Mouse (Mus musculus) right cerebral cortex, postnatal 10 days (tissue): ENCODE data around the gene Dnah8.

ENCODE experiments used
- DNase-seq, 2 experiments: peaks; one replicate each; pipeline ENCODE4 v3.0.0; 2021; ENCODE audit warnings: low spot score in 2 of 2

Gene Dnah8

DNA sequence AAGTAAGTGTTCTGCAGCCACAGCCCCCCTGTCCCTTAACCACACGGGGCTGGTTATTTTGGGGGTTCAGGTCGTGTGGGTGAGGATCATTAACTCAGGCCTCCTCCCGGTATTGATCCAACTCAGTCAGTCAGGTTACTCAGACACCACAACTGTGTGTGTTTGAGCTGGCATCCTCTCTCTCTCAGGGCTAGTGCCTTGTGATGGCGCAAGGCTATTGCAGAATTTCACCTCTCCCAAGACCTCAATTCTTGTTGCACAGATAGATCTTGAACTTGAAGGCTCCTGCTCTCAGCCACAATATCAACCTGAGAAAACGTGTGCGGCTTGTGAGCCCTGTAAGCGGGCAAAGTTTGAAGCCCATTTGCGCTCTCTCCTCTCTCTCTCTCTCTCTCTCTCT is 38.0 kb downstream of the Dnah8 start:
- no peak for DNase-seq

DNA sequence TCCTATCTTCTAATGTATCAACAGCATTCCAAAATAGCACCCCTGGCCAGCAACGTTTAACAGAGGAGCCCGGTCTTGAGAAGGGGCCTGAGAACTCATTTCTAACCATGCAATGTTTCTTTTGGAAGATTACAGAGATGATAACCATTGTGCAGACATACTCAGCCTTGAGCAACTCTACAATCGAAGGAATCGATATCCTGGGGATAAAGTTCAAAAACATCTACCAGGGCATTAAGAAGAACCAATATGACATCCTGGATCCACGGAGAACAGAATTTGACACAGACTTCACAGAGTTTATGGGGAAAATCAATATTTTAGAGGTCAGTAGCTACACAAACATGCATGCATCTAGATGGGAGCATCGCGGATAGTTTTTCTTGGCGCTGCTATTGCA is 39.0 kb downstream of the Dnah8 start:
- no peak for DNase-seq

DNA sequence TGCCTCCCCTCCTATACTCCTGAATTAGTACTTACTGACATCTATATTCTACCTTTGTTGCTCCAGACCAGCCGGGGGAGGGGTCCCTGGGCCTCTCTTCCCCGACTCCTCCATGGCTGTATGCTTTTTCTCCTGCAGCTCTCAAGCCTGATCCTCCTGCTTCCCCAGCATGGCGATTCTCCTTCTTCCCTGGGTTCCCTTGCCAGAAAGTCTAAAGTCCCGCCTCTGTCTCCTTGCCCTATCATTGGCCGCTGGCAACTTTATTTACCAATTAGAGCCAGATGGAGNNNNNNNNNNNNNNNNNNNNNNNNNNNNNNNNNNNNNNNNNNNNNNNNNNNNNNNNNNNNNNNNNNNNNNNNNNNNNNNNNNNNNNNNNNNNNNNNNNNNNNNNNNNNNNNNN is 40.7 kb downstream of the Dnah8 start:
- DNase-seq = no peak

DNA sequence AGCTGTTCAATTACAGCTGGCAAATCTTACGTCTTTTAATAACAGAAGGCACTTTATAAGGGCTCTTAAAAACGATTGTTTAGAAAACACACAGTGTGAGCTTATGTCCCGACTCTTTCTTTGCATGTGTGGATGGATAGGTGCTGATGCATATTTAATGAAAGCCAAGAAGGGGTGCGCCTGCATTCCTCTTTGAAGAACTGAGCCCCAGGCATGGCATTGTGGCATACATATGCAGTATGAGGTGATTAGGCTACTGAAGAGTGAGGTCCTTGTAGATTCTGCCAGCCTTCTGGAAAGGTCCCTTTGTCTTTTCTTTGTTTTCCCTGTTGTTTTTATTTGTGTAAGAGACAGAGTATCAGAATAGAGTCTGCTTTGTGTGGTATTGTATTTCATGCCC is 48.4 kb downstream of the Dnah8 start:
- DNase-seq = no peak

DNA sequence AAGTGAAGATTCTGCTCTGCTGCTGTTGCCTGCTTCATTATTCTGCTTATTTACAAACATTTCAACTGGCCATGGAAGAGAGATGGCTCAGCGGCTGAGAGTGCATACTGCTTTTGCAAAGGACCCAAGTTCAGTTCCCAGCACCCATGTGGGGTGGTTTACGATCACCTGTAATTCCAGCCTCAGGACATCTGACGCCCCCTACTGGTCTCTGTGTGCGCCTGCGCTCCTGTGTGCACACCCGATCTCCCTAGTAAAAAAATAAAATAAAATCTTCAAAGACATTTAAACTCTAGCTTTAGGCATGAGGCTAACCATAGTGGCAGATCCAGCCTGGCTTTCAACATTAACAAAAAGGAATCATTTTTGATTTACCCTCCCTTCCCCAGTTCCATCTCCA is 48.9 kb downstream of the Dnah8 start:
- DNase-seq = no peak

DNA sequence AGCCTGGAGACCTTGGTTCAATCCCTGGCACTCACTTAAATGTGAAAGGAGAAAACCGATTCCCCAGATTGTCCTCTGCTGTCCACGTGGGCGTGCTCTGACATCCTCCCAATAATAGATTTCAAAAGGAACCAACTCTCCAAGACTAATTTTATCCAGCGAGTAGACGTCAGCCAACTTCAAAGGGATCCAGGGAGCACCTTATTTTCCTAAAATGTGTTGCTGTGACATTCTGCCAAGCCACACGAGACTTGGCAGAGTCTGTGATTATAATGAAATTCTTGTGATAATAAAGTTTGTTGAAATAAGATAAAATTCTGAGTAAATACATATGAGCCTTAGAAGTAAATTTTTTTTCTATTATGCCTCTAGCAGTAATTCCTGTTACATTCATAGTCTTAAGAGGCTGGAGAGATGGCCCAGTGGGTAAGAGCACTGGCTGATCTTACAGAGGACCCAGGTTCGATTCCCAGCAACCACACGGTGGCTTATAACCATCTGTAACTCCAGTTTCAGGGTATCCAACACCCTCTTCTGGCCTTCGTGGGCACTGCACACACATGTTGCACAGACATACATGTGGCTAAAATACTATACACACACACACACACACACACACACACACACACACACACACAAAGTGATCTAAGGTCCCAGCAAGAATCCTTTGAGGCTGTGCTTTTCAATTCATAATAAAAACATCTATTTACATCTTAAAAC is 51.0 kb downstream of the Dnah8 start:
- peak; percentile 57 to 59 for DNase-seq

DNA sequence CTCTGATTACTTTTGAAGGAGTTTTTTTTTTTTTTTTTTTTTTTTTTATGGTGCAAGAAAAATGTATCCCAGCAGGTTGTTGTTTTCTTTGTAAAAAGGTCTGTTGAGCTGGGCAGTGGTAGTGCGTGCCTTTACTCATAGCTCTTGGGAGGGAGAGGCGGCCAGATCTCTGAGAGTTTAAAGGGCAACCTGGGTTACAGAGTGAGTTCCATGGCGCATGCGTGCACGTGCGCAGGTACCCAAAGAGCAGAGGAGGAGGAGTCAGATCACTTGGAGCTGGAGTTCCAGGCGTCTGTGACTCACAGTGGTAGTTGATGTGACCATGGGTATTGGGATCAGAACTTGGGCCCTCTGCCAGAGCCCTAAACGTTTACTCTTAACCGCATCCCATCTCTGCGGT is 54.4 kb downstream of the Dnah8 start:
- DNase-seq = no peak

DNA sequence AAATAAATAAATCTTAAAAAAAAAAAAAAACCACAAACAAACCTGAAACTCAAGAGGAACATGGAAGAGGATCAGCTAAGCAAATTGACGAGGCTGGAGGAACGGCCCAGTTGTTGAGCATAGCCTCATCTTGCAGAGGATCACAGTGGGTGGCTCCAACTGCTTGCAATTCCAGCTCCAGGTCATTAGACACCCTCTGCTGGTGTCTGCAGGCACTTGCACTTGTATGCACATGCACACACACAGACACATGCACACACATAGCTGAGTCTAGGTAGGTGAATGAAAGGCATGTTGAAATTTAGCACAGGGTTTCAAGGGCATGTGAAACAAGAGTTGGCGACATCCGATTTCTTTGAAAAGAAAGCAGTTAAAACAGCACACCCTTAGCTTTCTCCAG is 55.5 kb downstream of the Dnah8 start:
- DNase-seq = no peak

DNA sequence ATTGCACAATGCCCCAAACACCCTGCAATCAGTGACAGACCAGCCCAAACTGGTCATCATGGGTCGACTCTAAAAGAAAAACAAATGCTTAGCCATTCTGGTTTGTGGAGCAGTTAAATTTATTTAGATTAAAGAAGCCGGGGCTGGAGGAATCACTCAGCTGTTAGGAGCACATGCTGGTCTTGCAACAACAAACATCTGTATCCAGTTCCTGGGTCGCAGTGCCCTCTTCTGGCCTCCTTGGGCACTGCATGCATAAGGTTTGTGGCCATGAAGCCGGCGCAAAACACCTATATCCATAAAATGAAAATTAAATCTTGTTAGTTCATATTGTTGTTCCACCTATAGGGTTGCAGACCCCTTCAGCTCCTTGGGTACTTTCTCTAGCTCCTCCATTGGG is 57.5 kb downstream of the Dnah8 start:
- peak in 1 of 2 experiments; percentile 41 for DNase-seq

DNA sequence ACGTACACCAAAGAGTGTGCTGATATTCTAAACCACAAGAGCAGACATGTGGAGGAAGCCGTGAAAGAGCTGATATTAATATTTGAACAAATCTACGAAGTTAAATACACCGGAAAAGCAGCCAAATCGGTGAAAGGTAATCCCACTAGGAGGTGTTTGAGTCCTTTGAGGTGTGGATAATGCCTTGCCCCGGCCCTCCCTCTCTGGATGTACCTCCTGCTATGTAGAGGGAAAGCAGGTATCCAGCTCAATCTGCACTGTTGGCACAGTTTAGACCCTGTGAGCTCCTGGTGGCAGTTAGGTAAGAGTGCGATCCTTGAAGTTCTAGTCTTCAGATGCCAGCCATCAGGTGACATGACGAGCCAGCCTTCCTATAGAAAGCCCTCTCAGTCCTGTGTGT is 66.0 kb downstream of the Dnah8 start:
- DNase-seq = no peak

DNA sequence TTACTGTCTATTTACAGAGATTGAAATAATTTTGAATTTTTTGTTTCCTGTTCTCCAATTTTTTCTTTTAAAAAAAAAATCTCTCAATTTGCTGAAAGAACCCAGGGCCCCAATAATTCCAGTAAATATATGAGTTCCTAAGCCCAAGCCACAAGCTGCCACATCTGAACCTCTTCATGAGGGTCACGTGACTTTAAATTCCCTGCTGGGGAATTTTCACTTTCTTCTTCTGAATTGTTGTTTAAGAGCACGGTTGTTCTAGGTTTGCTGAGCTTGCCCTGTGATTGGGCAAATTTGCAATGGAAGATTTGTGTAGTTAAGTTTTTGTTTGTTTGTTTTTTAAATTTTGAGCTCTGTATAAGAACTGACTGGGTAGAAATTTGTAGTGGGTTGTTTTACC is 67.3 kb downstream of the Dnah8 start:
- DNase-seq = no peak

DNA sequence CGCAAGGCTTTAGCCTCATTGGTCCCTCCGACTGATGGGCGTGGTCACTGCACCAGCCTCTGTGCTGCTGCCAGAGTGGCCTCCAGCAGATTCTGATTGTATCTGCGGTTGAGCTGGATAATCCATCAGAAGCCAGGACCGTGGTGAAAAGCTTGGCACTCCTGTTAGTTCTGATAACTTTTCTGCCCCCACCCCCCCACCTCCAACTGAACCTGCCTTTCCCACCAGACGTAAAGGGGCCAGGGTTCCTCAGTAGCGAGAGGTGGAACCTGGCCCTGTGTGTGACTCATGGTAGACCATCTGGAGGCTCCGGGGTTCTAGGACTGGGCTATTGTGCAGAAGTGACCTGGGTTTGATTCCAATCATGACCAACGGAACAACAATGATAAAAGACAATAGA is 70.1 kb downstream of the Dnah8 start:
- no peak for DNase-seq

DNA sequence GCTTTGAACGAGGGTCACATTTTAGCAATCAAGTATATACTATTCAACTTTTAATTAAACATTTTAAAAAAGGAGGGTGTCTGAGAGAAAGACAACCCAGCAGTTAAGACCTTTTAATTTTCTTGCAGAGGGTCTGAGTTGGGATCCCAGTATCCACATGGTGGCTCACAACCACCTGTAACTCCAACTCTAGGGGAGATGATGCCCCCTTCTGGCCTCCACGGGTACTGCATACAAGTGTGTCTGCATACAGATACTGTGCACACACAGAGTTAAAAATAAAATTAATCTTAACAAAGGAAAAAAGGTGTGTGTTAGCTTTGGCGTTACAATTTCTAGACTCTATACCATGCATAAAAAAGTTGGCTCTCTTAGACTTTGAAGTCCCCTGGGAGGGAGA is 90.6 kb downstream of the Dnah8 start:
- DNase-seq = no peak

DNA sequence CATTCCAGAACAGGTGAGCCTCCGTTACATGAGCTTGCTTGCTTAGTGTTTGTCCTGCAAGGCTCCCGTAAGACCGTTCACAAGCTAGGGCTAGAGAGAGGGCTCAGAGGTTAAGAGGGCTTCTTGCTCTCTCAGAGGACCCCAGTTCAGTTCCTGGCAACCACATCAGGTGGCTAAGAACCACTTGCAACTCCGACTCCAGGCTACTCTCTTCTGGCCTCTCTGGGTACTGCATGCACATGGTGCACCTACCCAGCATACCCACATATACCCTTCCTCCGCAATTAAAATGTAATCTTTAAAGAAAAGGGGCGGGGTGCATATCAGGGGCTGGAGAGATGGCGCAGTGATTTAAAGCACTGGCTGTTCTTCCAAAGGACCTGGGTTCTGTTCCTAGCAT is 94.0 kb downstream of the Dnah8 start:
- DNase-seq = no peak

DNA sequence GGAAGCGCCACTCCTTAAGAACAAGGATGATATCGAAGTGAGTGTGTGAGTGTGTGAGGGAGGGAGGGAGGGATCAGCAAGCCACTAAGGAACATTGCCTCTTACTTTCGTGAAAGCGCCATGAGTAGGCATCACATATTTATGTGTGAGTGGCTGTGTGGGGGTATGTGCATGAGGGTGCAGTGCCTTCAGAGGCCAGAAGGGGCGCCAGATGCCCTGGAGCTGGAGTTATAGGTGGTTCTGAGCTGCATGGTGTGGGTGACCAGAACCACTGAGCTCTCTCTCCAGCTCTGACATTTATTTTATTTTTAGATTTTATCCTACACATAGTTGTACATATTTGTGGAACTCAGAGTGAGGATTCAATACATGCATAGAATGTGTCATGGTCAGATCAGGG is 94.9 kb downstream of the Dnah8 start:
- no peak for DNase-seq

DNA sequence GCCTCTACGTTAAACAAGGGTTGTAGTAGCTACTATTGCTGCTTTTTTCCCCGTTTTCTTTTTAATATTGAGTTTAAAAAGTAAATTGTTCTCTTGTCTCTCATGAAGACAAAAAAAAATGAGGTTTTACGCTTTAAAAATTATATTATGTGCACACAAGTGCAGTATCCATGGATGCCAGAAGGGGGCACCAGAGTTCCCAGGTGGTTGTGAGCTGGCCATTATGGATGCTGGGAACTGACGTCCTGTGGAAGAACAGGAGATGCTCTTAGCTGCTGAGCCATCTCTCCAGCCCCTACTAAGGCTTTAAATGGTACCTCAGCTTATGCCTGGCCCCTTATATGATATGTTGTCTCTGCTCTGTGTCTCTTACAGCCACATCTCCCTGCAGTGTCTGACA is 103.6 kb downstream of the Dnah8 start:
- DNase-seq = no peak

DNA sequence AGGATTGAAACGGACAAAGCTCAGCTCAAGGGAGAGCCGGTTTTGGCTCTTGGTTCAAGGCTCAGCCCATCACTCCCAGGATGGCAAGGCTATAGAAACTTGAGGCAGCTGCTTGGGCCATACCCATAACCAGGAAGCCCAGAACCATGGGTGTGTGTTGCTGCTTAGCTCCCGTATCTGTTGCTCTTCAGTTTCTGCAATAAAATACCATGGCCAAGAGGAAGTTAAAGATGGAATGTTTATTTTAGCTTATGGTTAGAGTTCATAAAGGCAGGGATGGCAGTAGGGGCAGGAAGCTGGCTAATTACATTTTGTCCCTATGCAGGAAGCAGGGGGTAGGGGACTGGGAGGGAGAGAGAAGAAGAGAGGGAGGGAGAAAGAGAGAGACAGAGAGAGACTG is 108.6 kb downstream of the Dnah8 start:
- DNase-seq = no peak

DNA sequence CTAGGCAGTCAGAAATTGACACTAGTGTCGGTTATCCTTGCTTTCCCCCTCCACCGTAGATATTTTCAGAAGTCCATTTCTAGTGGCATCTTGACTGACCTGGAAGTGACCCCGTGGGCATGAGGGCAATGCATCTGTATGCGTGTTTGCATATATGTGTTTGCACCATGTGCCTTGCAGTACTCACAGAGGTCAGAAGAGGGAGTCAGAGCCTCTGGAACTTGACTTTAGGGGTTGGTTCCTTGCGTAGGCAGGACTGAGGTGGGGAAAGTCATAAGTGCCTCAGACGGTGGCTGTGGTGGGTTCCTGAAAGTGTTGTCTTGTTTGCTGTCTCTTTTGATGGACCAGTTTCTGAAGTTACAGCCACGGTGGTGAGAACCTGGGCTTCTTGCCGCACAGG is 110.6 kb downstream of the Dnah8 start:
- no peak for DNase-seq

DNA sequence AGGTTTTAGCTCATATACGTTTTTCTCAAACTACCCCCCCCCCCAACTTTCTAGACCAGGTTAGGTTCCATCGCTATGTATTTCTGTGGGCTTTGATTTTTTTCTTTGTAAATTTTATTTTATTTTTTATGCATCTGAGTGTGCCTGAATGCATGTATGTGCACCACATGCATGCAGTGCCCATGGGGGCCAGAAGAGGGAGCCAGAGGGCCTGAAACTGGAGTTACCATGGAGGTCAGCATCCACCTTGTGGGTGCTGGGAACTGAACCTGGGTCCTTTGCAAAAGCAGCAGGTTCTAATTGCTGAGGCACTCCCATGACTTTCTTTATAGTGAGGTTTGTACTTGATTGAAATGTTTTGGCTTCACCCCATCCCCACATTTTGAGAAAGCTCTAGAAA is 111.3 kb downstream of the Dnah8 start:
- DNase-seq = no peak

DNA sequence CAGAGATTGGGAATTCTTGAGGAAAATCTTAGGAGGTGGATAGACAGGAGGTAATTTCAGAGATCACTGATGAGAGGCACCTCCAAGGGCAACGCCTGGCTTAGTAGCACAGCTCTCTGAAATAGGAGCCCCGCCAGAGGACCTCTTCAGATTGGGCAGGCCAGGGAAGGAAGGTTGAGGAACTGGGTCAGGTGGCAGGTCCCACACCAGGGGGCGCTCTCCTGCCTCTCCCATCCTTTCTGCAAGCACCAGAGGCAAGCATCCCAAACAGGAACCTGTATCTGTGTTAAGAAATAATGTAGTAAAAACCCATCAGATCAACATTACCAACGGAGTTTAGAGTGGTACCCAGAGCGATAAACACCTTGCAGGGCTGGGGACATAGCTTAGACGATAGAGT is 113.6 kb downstream of the Dnah8 start:
- peak in 1 of 2 experiments; percentile 55 for DNase-seq

DNA sequence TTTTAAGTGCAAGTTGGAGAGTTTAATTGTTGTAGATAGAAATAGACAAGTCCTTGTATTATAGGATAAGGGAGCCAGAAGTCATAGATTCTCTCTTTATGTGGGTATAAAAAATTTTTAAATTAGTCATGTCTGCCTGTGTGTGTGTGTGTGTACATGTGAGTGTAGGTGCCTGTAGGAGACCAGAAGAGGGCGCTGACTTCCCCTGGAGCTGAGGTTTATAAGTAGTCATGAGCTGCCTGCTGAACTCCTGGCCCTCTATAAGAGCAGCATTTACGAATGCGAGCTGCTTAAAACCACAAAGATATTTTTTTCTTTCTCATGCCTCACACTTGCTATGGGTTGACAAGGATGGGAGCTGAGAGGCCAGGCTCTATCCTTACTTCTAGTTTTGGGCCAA is 115.6 kb downstream of the Dnah8 start:
- DNase-seq = no peak

DNA sequence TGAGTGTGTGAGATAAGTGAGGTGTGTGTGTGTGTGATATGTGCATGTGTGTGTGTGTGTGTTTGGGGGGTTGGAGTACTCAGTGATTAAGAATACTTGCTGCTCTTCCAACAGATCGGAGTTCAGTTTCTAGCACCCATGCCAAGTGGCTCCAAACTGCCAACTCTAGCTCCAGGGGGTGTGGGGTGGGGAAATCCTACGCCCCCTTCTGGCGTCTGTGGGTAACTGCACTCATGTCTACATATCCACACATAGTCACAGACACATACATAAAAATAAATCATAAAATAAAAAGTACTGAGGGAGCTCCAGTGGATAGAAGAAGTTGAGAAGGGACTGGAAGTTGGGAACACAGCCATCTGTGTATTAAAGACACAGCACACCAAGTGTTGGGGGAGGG is 119.8 kb downstream of the Dnah8 start:
- no peak for DNase-seq

DNA sequence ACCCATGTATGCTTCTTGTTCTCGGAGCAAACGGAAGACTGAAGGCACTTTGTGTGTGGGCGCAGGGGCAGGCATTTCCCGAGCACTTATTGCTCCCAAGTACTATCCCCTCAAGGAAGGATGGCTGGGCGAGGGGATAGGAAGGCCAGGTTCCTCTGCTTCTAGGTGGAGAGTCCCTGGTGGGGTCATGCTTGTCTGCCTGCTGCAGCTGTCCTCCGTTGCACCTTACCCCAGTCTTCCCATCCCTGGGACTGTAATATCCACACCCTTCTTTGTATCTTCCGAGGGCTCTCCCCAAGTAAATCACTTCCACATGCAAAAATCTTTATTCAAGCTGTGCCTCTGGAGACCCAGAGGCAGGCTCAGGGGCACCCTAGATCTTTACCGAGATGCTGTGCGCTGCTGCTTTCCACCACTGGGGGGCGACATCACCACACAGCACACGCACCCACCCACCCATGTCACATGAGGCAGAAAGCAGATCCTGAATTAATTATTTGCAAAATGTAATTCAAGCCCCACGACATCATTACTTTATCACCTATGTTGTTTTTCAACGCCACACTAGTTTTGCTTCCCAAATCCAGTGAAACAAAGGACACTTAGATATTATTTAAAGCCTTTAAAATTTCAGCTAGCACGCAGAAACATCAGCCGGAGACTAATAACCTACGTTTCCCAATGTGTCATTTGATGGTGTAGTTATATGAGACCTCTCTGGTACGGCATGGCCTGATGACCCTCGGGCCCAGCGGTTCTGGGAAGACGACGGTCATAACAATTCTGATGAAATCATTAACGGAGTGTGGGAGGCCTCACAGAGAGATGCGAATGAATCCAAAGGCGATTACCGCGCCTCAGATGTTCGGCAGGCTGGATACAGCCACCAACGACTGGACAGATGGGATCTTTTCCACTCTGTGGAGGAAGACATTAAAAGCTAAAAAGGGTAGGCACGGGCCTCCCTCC is 122.2 kb downstream of the Dnah8 start:
- DNase-seq = peak; percentile 81 to 88
